Mouse (Mus musculus): Measurements from ENCODE around the gene Cntnap5c.
"Not testable (repeated sequence)": the region's sequence is repeated elsewhere in the genome, so short reads cannot be mapped to it uniquely, and the experiment has no call there.

Cntnap5c gene

GRCm38 (mm10) chr17:57768622-57769610 is at the start of gene Cntnap5c:
Cntnap5c (plus strand) TSS chr17:57769570.
- peak; percentile 21 to 32 for DNase-seq (ENCODE audit: low spot score in 2 of 2)

DNA sequence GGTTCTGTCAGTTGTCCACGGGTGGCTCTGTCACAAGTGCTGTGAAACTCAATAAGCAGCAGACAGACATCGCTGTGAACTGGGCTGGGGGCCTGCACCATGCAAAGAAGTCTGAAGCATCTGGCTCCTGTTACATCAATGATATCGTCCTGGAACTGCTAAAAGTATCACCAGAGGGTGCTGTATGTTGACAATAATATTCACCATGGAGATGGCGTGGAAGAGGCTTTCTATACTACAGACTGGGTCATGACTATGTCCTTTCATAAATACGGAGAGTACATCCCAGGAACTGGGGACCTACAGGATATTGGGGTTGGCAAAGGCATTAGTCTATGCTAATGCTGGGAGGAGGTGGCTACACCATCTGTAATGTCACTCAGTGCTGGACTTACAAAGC is 27.3 kb upstream of the Cntnap5c start, which contains the start of gene Gm21834:
TSS of gene Gm21834 (minus strand) at position 101 of the 400 bp plus-strand sequence.
- no peak for DNase-seq (ENCODE audit: low spot score in 2 of 2)

DNA sequence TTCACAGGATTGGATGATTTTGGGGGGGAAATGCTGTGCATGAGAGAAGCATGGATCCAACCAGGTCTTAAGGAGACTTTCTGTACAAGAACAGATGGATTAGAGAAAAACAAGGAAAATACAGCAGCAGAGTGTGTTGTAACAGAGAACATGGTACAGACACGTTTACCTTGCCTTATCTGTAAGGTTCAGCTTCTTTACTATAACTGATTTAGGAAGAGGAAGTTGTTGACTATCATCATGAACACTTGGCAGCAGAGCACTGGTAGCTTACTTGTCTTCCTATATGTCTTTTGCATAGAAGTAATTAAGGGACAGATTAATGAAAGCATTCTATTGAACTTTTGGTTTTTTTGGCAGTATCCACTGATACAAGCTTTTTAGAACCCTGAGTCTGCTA is 11.3 kb upstream of the Cntnap5c start:
- DNase-seq (ENCODE audit: low spot score in 2 of 2) = no peak

GRCm38 (mm10) chr17:57767306-57767705 is 2.1 kb upstream of the Cntnap5c start:
- DNase-seq (ENCODE audit: low spot score in 2 of 2) = no peak

- peak in 1 of 2 experiments; percentile 8 for DNase-seq (ENCODE audit: low spot score in 2 of 2)
These were observed 1.5 kb downstream of the Cntnap5c start for GRCm38 (mm10) chr17:57770904-57771303.

DNA sequence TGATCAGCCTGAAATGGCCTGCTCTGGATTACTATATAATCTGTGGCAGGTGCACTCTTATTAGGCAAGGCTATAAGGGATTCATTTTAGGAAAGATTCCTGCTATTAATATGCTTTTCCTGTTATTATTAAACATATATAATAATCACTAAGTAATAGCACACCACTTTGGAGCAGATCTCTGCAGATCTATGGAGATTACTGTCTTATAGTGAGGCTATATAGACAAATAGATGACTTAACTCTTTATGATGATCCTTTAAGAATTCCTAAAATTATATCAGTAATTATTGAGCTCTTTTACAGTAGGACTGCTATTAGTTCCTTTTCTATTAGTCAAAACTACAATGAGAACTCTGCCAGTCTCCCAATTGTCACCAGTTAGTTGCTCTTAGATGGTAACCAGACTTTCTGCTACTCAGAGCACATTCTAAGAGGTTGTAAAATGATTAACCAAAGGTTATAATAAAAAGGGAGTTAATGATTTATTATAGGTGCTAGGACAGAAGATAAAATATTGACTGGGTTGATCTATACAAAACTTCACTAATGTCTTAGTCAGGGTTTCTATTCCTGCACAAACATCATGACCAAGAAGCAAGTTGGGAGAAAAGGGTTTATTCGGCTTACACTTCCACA is 18.9 kb downstream of the Cntnap5c start:
- no peak for DNase-seq (ENCODE audit: low spot score in 2 of 2)

DNA sequence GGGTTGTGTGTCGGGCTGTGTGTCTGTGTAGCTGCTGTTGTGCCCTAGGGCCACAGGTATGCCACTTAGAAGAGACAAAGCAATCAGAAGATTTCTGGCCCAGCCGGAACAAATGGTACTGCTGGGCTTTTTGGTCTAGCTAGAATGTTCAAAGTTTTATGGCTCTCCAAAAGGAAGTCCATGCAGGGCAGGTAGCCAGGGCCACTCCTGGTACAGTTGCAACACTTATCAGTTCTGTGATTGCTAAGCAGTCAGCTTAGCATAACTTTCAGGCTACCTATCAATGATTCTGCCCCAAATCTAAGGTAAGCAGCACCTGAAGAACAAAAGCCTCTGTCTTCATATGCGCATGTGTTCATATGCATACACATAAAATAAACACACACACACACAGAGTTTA is 26.0 kb downstream of the Cntnap5c start:
- DNase-seq (ENCODE audit: low spot score in 2 of 2) = no peak

DNA sequence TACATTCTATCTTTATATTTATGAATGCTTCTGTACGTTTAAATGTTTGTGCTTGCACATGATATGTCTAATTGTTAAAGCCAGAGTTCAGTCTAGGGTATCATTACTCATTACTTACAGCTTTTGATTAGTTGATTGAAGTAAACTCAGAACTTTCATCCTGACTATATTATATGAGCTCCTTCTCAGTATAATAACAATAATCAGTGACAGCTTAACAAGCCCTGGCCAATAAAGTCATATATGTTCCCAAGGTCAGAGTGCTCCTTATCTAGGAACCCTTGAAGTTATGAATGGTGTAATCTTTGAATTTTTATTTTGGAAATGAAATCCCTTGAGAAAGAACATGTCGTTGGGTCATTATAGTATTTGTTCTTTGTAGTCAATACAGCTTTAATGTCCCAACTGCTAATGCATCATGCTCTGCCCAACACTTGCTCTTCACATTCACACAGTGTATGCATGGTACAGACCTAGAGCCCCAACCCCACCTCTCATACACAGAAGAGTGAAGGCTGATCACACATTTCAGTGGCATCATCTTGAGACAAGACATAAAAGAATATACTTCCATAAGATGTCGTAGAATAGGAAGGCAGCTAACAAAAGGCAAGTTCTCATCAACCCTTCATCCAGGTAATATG is 27.4 kb downstream of the Cntnap5c start:
- no peak for DNase-seq (ENCODE audit: low spot score in 2 of 2)

GRCm38 (mm10) chr17:57799414-57799985 is 30.1 kb downstream of the Cntnap5c start:
- DNase-seq (ENCODE audit: low spot score in 2 of 2) = no peak

DNA sequence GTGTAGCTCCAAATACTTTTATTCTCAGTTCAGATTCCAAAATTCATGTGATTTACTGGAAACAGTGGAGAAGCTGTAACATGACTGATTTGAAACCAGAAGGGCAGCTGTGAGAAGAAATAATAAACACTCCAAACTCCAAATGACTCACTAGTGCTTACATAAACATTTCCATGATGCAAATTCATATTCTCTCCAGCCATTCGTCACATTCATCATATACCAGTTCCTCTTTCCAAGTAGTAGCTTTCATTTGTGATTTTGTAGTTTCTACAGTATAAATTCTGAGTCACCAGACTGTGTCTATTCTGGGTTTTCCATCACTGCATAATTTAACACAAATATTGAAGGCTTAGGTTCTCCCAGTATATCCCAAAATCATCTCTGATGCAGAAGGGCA is 31.8 kb downstream of the Cntnap5c start:
- no peak for DNase-seq (ENCODE audit: low spot score in 2 of 2)

GRCm38 (mm10) chr17:57837090-57837971 is 68.0 kb downstream of the Cntnap5c start:
- no peak for DNase-seq (ENCODE audit: low spot score in 2 of 2)

DNA sequence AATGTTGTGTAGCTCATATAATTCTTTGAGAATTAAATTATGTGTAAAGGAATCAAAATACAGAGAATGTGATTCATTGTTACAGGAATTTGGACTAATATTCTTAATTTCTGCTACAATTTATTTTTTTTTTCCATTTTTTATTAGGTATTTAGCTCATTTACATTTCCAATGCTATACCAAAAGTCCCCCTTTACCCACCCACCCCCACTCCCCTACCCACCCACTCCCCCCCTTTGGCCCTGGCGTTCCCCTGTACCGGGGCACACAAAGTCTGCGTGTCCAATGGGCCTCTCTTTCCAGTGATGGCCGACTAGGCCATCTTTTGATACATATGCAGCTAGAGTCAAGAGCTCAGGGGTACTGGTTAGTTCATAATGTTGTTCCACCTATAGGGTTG is 86.4 kb downstream of the Cntnap5c start:
- not testable (repeated sequence) for DNase-seq (ENCODE audit: low spot score in 2 of 2)

DNA sequence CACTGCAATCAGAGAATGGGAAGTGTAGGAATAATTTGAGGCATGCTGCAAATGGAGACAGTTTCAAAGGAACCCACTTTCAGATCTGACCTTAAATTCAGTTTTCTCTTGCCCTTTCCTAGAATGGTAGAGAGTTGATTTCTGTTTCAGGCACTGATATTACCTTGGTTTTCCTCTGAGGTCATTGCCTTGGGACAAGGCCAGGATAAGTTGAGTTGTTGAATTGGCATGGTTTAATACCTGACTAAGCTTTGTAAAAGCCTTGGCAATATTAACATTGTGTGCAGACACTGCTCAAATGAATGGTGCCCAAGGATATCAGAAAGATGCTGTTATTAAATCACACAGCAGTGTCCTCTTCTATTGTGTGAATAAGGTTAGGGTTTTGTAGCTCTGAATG is 96.6 kb downstream of the Cntnap5c start:
- DNase-seq (ENCODE audit: low spot score in 2 of 2) = no peak

DNA sequence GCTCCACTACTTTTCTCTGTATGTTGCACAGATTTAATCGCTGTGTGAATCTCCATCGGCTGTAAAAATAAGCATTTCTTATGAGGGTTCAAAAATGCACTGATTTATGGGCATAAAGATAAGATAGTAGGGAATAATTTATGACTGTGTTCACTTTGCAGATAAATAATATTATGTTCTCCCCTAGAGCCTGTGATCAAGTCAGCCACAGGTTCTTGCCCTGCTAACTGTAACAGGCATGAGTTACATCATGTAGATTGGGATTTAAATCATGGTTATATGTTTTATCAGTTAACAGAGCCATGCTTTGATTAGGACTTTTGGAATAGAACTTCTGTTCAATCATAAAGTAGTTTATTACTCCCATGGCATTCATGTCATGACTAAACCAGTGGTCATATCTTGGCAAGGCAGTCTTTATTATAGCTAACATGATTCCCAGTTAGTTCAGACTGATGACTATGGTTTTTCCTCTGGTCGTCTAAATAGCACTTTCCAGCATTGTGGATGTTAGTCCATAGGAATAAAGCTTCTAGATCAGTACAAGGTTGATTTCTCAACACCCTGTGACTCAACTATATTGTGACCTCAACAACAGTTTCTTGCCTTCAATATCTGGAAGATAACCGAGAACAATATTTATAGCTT is 118.5 kb downstream of the Cntnap5c start:
- DNase-seq (ENCODE audit: low spot score in 2 of 2) = no peak

GRCm38 (mm10) chr17:57911770-57912293 is 142.5 kb downstream of the Cntnap5c start:
- no peak for DNase-seq (ENCODE audit: low spot score in 2 of 2)

DNA sequence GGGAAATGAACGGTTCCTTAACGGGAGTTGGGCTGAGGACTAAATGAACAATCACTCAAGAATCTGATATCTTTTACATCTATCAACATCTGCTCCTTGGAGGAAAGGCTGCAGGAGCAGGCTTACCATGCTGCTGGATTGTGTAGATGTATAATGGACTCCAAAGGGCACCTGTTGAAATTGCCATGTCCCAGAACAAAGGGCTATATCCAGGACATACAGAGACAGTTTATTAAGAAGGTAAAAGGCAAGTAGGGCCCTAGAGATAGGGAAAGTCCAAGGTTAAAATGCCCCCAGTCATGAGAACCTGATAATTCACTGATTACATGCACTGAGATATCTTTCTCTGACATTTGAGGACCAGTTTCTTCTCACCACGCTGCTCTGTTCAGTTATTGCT is 214.9 kb downstream of the Cntnap5c start:
- no peak for DNase-seq (ENCODE audit: low spot score in 2 of 2)

- no peak for DNase-seq (ENCODE audit: low spot score in 2 of 2)
These were observed 219.1 kb downstream of the Cntnap5c start for GRCm38 (mm10) chr17:57988420-57988819.

DNA sequence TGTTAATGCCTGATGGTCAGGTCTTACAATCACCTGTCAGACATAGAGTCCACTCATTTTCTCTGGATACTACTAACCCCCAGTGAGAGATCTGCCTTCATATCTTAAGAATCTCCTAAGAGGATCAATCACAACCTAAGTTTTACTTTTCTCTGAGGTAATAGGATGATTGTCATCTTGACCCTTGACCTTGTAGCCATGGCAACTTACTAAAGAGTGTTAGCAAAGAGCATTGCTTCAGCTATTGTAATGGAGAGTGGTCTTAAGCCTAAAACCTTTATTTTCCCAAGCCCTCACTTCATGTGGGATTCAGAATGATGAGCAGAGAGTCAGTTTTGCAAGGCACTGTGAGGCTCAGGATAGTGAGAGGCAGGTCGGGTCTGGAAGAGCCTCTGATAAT is 227.1 kb downstream of the Cntnap5c start:
- no peak for DNase-seq (ENCODE audit: low spot score in 2 of 2)

GRCm38 (mm10) chr17:57999080-57999479 is 229.7 kb downstream of the Cntnap5c start:
- DNase-seq (ENCODE audit: low spot score in 2 of 2) = no peak

GRCm38 (mm10) chr17:58002845-58003244 is 233.5 kb downstream of the Cntnap5c start:
- DNase-seq (ENCODE audit: low spot score in 2 of 2) = no peak

Data from cerebellum, postnatal 4 days (tissue).